Mouse (Mus musculus) cerebellum, adult 9-11 months (tissue): ENCODE results near the gene Nrip1.

Source experiments
- DNase-seq: peaks from one replicate; pipeline ENCODE4 v3.0.0; 2022

The Nrip1 gene

DNA sequence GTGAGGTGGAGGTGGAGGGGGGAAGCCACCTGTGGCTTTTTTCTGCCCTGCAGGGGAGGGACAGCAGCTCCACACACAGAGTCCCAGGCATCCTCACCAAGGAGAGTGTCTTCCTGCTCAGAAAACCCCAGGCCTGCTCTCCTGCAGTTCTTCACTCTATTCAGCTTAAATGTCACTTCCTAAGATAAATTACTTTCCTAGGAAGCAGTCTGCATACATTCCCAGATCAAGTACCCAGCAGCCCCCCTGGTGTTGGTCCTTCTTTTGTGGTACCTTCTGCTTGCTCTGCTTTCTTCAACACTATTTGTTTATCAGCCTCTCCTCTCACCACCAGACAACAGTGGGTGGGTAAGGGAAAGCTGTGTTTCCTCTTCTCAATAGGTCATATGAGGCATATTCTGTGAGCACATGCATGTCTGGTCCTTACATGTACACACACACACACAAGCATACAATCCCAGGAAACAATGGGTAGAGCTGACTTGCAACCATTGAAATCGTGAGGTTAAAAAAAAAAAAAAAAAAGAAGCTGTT is 60.7 kb downstream of the Nrip1 start:
- DNase-seq = no peak

DNA sequence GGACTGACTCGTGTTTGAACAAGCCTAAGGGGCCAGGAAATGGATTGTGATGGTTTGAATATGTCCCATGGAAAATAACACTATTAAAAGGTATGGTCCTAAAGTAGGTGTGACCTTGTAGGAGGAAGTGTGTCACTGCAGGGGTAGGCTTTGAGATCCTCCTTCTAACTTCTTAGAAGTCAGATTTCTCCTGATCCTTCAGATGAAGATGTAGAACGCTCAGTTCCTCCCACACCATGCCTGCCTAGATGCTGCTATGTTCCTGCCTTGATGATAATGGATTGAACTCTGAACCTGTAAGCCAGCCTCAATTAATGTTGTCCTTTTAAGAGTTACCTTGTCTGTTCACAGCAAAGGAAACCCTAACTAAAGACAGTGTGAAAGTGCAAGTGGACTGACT is 62.8 kb downstream of the Nrip1 start:
- no peak for DNase-seq

DNA sequence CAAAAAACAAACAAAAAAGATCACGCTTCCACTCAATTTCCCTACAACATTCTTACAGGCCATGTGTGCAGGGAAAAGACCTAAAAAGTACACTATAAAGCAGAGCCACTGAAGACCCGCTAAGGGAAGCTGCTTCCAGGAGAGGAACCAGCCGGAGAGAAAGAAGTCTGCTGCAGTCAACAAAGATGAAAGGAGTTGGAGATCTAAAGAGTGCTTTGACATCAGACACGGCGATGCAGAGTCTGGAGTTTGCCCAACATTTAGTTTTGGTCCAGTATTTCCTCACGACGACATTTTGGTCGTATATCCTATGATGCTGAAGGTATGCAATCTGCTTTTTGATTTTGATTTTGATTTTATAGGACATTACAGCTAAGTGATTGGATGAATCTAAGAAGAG is 63.3 kb downstream of the Nrip1 start:
- no peak for DNase-seq

DNA sequence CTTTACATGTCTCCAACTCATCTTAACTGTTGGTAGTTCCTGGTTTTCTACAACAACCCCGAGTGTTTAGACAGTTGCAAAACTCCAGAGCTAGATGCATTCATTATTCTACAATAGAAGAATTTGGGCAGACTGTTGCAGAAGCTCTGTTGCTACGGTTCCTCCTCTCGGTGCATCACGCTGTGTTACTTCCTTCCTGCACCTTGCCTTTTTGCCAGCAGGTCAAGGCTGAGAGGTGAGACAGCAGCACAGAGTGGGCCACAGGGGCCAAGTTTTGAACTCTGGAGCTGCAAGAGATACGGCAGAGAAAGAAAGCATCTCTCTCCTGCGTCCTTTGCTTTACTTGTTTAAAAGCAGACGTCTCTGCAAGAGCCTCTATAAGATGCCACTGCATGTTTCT is 64.3 kb downstream of the Nrip1 start:
- no peak for DNase-seq

- DNase-seq = peak; percentile 63
Measured at GRCm38 (mm10) chr16:76307039-76307438, 66.6 kb downstream of the Nrip1 start.

DNA sequence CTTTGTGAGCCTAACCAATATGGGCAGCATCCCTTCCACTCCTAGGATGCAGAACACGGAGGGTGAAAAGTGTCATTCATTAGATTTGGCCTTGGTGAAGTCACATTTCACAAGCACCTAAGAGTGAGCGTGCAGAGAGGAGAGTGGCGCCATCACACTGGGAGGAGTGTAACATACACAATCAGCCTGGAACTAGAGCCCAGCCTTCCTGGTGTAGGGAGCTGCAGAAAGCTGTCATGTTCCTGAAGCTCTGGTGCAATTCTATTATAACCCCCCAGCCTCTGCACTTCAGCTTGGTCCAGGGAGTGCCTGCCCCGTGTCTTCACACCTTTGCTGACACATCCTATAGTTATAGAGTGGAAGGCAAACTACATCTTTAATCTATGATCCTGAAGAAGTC is 67.2 kb downstream of the Nrip1 start:
- DNase-seq = no peak

GRCm38 (mm10) chr16:76303436-76303835 is 70.2 kb downstream of the Nrip1 start:
- no peak for DNase-seq

DNA sequence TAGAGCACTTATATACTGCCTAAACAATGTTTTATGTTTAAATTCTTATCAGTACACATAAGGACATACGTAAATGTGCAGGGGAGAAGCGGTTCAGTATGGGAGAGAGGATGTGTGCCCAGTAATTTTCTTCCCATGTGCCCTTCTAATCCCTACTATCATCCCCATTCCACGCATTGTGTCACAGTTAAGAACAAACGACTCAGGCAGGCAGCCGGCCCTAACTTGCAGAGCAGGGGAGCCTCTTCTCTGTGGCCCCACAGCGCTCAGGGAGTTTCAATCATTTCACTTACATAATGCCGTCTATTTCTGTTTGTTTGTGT is 71.9 kb downstream of the Nrip1 start:
- DNase-seq = no peak

- peak; percentile 66 for DNase-seq
Measured at GRCm38 (mm10) chr16:76301037-76301727, 72.4 kb downstream of the Nrip1 start.

GRCm38 (mm10) chr16:76300452-76300851 is 73.2 kb downstream of the Nrip1 start:
- DNase-seq = no peak

- no peak for DNase-seq
Measured at GRCm38 (mm10) chr16:76299511-76299910, 74.1 kb downstream of the Nrip1 start.

- no peak for DNase-seq
Measured at GRCm38 (mm10) chr16:76295322-76295721, 78.3 kb downstream of the Nrip1 start.

DNA sequence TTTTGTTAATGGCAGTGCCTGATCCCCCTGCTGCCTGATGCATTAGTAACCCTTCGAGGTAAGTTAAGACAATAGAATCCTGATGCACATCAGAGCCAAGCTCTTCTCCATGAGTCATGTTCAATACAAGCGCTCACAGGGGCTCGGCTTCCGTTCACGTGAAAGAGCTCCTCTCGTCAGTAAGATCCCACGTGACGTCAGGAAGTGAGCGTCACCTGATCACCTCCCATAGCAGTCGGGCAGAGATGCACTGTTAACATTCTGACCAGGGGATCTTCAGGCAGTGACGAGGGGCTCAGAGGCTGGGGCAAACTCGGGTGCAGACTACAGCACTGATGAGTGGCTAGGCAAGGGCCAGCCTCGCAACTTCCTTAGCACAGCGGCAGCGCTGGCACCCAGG is 79.1 kb downstream of the Nrip1 start:
- no peak for DNase-seq

DNA sequence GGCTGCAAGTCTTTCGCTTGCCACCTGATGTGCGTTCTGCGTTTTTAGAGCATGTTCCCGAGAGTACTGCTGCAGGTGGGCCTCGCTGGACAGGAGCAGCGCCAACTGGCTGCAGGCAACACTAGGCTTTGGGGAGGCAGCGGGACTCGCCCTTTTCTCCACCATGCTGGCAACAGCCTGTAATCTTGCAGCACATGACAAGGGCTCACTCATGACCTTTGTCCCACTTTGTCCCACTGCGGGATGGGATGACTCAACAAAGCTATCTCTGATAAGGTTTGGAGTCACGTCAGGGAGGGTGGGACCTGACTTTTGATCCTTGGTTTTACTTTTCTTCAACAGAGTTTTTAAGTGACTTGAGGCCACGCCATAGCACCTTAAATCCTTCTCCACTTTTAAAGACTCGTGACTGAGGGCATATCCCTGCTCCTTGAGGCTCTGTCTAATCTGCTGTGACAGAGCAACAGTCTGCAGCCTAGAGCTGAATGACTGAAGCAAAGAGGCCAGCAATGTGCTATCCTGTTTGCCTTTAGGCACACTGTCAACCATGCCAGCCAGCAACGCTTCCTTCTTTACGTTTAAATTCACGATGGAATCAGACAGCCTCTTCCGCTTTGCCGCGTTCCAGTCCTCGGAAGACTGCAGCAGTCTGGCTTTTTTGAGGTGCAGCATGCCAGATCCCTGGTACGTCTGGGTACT is 79.7 kb downstream of the Nrip1 start:
- peak; percentile 36 for DNase-seq

- DNase-seq = no peak
Measured at GRCm38 (mm10) chr16:76293176-76293575, 80.5 kb downstream of the Nrip1 start.

DNA sequence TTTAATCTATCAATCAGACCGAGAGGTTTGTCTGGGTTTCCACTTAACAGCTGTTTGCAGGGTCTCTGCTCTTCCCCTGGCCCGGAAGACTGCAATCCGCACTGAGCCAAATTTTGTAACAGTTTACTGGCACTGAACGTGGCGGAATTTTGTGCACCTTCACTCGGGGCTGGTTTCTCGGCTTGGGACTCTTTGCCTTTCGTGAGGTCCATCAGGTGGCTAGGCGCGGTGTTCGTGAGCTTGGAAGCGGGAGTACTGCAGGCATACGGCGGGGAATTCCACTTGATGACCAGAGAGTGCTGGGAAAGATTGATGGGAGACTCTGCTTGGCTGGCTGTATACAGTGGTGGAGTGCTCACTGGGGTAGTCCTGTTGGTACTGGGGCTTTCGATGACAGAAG is 81.0 kb downstream of the Nrip1 start:
- no peak for DNase-seq

- DNase-seq = no peak
Measured at GRCm38 (mm10) chr16:76291366-76291765, 82.3 kb downstream of the Nrip1 start.

DNA sequence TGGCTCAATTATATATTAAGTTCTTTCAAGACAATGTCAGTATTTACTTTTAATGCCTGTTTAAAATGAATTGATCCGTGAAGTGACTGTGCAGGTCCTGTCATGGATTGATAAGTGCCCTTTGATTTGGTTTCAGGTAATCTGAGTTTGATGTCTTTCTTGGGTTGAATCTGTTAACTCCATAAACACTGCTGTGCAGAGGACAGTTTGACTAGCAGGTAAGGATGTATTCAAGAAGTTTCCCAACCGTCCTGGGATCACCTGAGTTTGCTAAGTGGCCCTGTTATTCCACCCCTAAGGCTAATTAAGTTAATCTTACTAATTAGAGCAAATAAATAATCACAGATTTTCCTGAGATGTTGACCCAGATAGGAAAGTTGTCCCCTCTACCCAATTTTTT is 84.1 kb downstream of the Nrip1 start:
- DNase-seq = no peak

GRCm38 (mm10) chr16:76283796-76284195 is 89.8 kb downstream of the Nrip1 start:
- DNase-seq = no peak

- no peak for DNase-seq
Measured at GRCm38 (mm10) chr16:76281850-76282249, 91.8 kb downstream of the Nrip1 start.

DNA sequence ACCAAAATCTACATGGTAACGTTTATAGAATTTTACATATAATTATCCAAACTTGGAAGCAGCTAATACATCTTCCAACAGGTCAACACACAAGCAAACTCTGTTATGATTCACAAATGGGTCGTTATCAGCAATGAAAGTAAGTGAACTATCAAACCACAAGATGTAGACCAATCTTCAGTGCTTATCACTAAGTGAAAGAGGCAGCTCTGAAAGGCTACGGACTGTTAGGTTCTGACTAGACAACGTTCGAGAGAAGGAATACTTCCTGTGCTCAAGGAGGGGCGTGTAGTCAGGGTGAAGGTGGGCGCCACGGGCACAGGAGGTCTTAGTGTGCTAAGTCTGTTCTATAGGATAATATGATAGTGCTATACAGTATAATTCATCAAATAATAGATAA is 93.3 kb downstream of the Nrip1 start:
- DNase-seq = no peak

- DNase-seq = no peak
Measured at GRCm38 (mm10) chr16:76276271-76276670, 97.4 kb downstream of the Nrip1 start.

DNA sequence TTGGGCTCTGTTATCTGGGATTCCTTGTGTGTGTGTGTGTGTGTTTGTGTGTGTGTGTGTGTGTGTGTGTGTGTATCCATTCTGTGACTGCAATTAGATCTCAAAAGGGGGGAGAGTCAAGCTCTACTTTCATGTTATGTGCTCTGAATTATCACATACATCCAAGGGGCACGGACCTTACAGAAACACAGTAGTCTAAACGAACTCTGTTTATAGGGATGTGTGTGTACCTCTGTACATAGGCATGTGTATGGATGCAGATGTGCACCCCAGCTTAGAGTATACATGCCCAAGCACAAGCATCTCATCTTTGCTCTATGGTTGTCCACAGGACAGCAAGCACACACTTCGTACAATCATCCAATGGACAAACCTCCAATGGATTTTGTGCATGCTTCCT is 98.0 kb downstream of the Nrip1 start:
- no peak for DNase-seq

- DNase-seq = peak; percentile 81
Measured at GRCm38 (mm10) chr16:76275166-76275565, 98.5 kb downstream of the Nrip1 start.
